Mouse (Mus musculus): ENCODE results near the gene Cntf.

GRCm38 (mm10) chr19:12758936-12759478 is 6.4 kb downstream of the Cntf start:
- TF ChIP-seq CTCF (IDR thresholded peaks at IDR 0.05; ENCODE audit: low read depth, low read length): no peak
- TF ChIP-seq GATA1 (IDR thresholded peaks at IDR 0.05; ENCODE audit: borderline replicate concordance, low read length): no peak
- TF ChIP-seq TAL1 (conservative IDR thresholded peaks at IDR 0.05; ENCODE audit: low read depth, low read length): no peak
- TF ChIP-seq GATA2 (IDR thresholded peaks at IDR 0.05; ENCODE audit: borderline replicate concordance, low read depth, low read length): no peak
- no peak for TF ChIP-seq POLR2AphosphoS5 (IDR thresholded peaks at IDR 0.05; ENCODE audit: insufficient replicate concordance, low read depth, low read length)

Measured in G1E (cell line).